Mouse (Mus musculus): Measurements from ENCODE around the gene Dnmbp. TPM values are rescaled to one million over a fixed set of nuclear protein-coding genes. Genes with fewer than 3 reads are reported as not detected.

Dnmbp gene
- polyA plus RNA-seq (2015; fragmentation: Nextera tagmentation; extraction: Ambion mirVana): 25.4 and 28.6 TPM in 2 replicates

- H3K9ac ChIP-seq (replicated peaks; ENCODE audit: low read length): peak within 1 kb of the TSS; percentile 85
- peak within 1 kb of the TSS; percentile 72 for H3K4me2 ChIP-seq (replicated peaks; ENCODE audit: low read depth, low read length)
- H3K27ac ChIP-seq (ENCODE audit: low read length): peak within 1 kb of the TSS; percentile 61; the same call in 1 of the 2 replicates
- H3K9me3 ChIP-seq (ENCODE audit: low read length): no peaks in the 10 kb centered on the region
- ATAC-seq (ENCODE audit: low FRiP score, low TSS enrichment): peak; percentile 94
- H3K36me3 ChIP-seq (ENCODE audit: insufficient read depth, low read length): no peaks in the 10 kb centered on the region
- H3K4me3 ChIP-seq (ENCODE audit: low read length): peak within 1 kb of the TSS; percentile 79
- H3K27me3 ChIP-seq (ENCODE audit: insufficient read depth, low read length): no peaks in the 10 kb centered on the region
- WGBS: 5% methylated on average over 71 of the region's 94 CpGs
- peaks cover 36% of the 10 kb centered on the region for H3K4me1 ChIP-seq (ENCODE audit: insufficient read depth, low read length)
Measured at GRCm38 (mm10) chr19:43939769-43940689, at the start of gene Dnmbp. Dnmbp (minus strand) TSS chr19:43940191.

- peak within 1 kb of the TSS; percentile 34 for H3K4me3 ChIP-seq (ENCODE audit: low read length)
- no peaks in the 10 kb centered on the region for H3K9me3 ChIP-seq (ENCODE audit: low read length)
- WGBS: 15% methylated on average over 30 of the region's 30 CpGs
- ATAC-seq (ENCODE audit: low FRiP score, low TSS enrichment): peak; percentile 84
- H3K27ac ChIP-seq (ENCODE audit: low read length): peak within 1 kb of the TSS; percentile 66
- H3K27me3 ChIP-seq (ENCODE audit: insufficient read depth, low read length): peaks cover 10% of the 10 kb centered on the region; the same call in 1 of the 2 replicates
- H3K36me3 ChIP-seq (ENCODE audit: insufficient read depth, low read length): no peaks in the 10 kb centered on the region
- H3K4me2 ChIP-seq (replicated peaks; ENCODE audit: low read depth, low read length): peak within 1 kb of the TSS; percentile 46
- H3K9ac ChIP-seq (replicated peaks; ENCODE audit: low read length): peak within 1 kb of the TSS; percentile 14
- no peaks in the 10 kb centered on the region; the same call in 1 of the 2 replicates for H3K4me1 ChIP-seq (ENCODE audit: insufficient read depth, low read length)
Measured at GRCm38 (mm10) chr19:43986069-43986794, 46.2 kb upstream of the Dnmbp start, which contains the start of gene Cpn1. Cpn1 (minus strand) TSS chr19:43986556.

DNA sequence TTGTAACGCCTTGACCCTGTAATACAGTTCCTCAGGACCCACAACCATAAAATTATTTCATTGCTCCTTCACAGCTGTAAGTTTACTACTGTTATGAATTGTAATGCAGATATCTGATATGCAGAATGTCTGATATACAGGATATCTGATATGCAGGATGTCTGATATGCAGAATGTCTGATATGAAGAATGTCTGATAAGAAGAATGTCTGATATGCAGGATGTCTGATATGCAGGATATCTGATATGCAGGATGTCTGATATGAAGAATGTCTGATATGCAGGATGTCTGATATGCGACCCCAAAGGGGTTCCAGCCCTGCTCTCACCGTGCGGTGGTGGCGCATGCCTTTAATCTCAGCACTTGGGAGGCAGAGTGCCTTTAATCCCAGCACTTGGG lies 42.0 kb upstream of the Dnmbp start:
- WGBS: 86% methylated on average over 5 of the region's 5 CpGs
- Histone ChIP-seq H3K9me3 (ENCODE audit: low read length) (no peaks in the 10 kb centered on the region), H3K27me3 (ENCODE audit: insufficient read depth, low read length) (peaks cover 9% of the 10 kb centered on the region; the same call in 1 of the 2 replicates), H3K4me3 (ENCODE audit: low read length) (no peak overlapping the region), H3K27ac (ENCODE audit: low read length) (no peak overlapping the region), H3K4me1 (ENCODE audit: insufficient read depth, low read length) (no peaks in the 10 kb centered on the region; the same call in 1 of the 2 replicates), H3K4me2 (replicated peaks; ENCODE audit: low read depth, low read length) (no peak overlapping the region), H3K9ac (replicated peaks; ENCODE audit: low read length) (no peak overlapping the region), H3K36me3 (ENCODE audit: insufficient read depth, low read length) (no peaks in the 10 kb centered on the region)
- no peak for ATAC-seq (ENCODE audit: low FRiP score, low TSS enrichment)

DNA sequence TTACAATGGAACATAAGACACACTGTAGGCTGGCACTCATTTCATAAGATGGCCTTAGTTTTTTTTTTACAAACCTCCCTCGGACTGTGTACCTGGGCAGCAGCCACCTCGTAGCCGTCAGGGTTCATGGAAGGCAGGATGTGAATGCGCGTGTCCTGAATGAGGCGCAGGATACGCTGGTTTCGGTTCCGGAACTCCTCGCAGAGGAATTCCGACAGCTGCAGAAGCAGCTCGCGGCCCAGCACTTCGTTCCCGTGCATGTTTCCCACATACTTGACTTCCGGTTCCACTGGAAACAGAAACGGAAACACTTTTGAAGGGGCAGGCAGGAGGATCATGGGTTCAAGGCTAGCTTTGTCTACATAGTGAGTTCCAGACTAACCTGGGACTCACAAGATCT lies 40.7 kb upstream of the Dnmbp start:
- H3K4me3 ChIP-seq (ENCODE audit: low read length): no peak overlapping the region
- H3K9me3 ChIP-seq (ENCODE audit: low read length): no peaks in the 10 kb centered on the region
- no peak overlapping the region for H3K9ac ChIP-seq (replicated peaks; ENCODE audit: low read length)
- H3K27me3 ChIP-seq (ENCODE audit: insufficient read depth, low read length): 0 out of 2 replicates have a peak, but pooled peaks cover 4% of the 10 kb centered on the region
- 88% methylated on average over 17 of the region's 17 CpGs for WGBS
- ATAC-seq (ENCODE audit: low FRiP score, low TSS enrichment): no peak
- no peaks in the 10 kb centered on the region for H3K4me1 ChIP-seq (ENCODE audit: insufficient read depth, low read length)
- H3K4me2 ChIP-seq (replicated peaks; ENCODE audit: low read depth, low read length): no peak overlapping the region
- H3K27ac ChIP-seq (ENCODE audit: low read length): no peak overlapping the region
- no peaks in the 10 kb centered on the region for H3K36me3 ChIP-seq (ENCODE audit: insufficient read depth, low read length)

- no peak for ATAC-seq (ENCODE audit: low FRiP score, low TSS enrichment)
Measured at GRCm38 (mm10) chr19:43977799-43978198, 37.8 kb upstream of the Dnmbp start.

DNA sequence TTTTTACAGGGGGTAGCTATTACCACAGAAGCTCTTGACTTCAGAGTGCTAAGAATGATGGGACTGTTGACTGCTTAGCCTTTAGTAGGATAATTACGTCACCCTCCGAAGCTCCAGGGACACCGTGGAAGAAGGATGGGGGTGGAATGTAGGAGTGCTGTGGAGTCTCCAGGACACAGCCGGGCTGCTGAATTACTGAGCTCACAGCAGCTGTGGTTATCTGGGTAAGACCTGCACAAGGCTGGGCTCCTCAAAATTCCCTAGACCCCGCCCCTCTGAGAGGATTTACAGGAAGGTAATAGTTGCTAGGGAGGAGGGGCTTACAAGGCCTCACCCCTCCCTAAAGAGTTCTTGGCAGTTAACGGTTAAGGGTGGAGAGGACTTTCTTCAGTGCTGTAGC lies 36.7 kb upstream of the Dnmbp start:
- ATAC-seq (ENCODE audit: low FRiP score, low TSS enrichment): no peak
- 43% methylated on average over 6 of the region's 6 CpGs for WGBS

More at GRCm38 (mm10) chr19:43977799-43978198, 37.8 kb upstream of the Dnmbp start:
- Histone ChIP-seq H3K27ac (ENCODE audit: low read length) (no peak overlapping the region), H3K4me3 (ENCODE audit: low read length) (no peak overlapping the region), H3K27me3 (ENCODE audit: insufficient read depth, low read length) (no peaks in the 10 kb centered on the region), H3K4me1 (ENCODE audit: insufficient read depth, low read length) (no peaks in the 10 kb centered on the region), H3K9ac (replicated peaks; ENCODE audit: low read length) (no peak overlapping the region), H3K4me2 (replicated peaks; ENCODE audit: low read depth, low read length) (no peak overlapping the region), H3K9me3 (ENCODE audit: low read length) (no peaks in the 10 kb centered on the region), H3K36me3 (ENCODE audit: insufficient read depth, low read length) (no peaks in the 10 kb centered on the region)
- 61% methylated on average over 3 of the region's 3 CpGs for WGBS

GRCm38 (mm10) chr19:43974221-43974620 lies 34.2 kb upstream of the Dnmbp start:
- ATAC-seq (ENCODE audit: low FRiP score, low TSS enrichment): no peak
- no peak overlapping the region for H3K4me3 ChIP-seq (ENCODE audit: low read length)
- 87% methylated on average over 6 of the region's 6 CpGs for WGBS
- H3K27ac ChIP-seq (ENCODE audit: low read length): no peak overlapping the region
- H3K27me3 ChIP-seq (ENCODE audit: insufficient read depth, low read length): no peaks in the 10 kb centered on the region
- no peaks in the 10 kb centered on the region for H3K9me3 ChIP-seq (ENCODE audit: low read length)
- no peak overlapping the region for H3K9ac ChIP-seq (replicated peaks; ENCODE audit: low read length)
- no peak overlapping the region for H3K4me2 ChIP-seq (replicated peaks; ENCODE audit: low read depth, low read length)
- H3K36me3 ChIP-seq (ENCODE audit: insufficient read depth, low read length): no peaks in the 10 kb centered on the region
- no peaks in the 10 kb centered on the region for H3K4me1 ChIP-seq (ENCODE audit: insufficient read depth, low read length)

More for the DNA sequence above, 36.7 kb upstream of the Dnmbp start:
- no peak overlapping the region for H3K4me3 ChIP-seq (ENCODE audit: low read length)
- no peak overlapping the region for H3K27ac ChIP-seq (ENCODE audit: low read length)
- no peaks in the 10 kb centered on the region for H3K27me3 ChIP-seq (ENCODE audit: insufficient read depth, low read length)
- no peak overlapping the region for H3K4me2 ChIP-seq (replicated peaks; ENCODE audit: low read depth, low read length)
- no peak overlapping the region for H3K9ac ChIP-seq (replicated peaks; ENCODE audit: low read length)
- H3K36me3 ChIP-seq (ENCODE audit: insufficient read depth, low read length): no peaks in the 10 kb centered on the region
- no peaks in the 10 kb centered on the region for H3K4me1 ChIP-seq (ENCODE audit: insufficient read depth, low read length)
- H3K9me3 ChIP-seq (ENCODE audit: low read length): no peaks in the 10 kb centered on the region

DNA sequence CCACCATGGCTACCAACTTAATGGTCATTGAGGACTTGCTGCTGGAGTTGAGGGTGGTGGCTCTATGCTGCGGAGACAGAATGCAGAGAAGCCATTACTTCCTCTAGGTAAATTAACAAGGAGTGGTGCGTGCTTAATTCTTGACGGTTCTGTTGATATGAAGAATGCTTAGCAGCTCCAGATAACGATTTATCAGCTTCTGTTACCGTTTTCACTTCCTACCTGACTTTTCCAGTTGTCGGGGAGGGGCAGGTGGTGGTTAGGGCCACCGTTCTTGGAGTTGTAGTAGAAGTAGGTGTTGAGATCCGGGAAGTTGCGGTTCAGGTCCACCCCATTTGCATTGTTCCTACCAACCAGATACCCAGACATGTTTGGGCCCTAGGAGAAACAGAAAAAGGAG lies 33.7 kb upstream of the Dnmbp start:
- Histone ChIP-seq H3K4me2 (replicated peaks; ENCODE audit: low read depth, low read length) (no peak overlapping the region), H3K27me3 (ENCODE audit: insufficient read depth, low read length) (no peaks in the 10 kb centered on the region), H3K4me1 (ENCODE audit: insufficient read depth, low read length) (no peaks in the 10 kb centered on the region), H3K4me3 (ENCODE audit: low read length) (no peak overlapping the region), H3K27ac (ENCODE audit: low read length) (no peak overlapping the region), H3K9me3 (ENCODE audit: low read length) (no peaks in the 10 kb centered on the region), H3K9ac (replicated peaks; ENCODE audit: low read length) (no peak overlapping the region), H3K36me3 (ENCODE audit: insufficient read depth, low read length) (no peaks in the 10 kb centered on the region)
- ATAC-seq (ENCODE audit: low FRiP score, low TSS enrichment): no peak
- WGBS: 87% methylated on average over 9 of the region's 9 CpGs

- H3K4me3 ChIP-seq (ENCODE audit: low read length): no peak overlapping the region
- 90% methylated on average over 8 of the region's 8 CpGs for WGBS
- no peak overlapping the region for H3K4me2 ChIP-seq (replicated peaks; ENCODE audit: low read depth, low read length)
- no peak overlapping the region for H3K9ac ChIP-seq (replicated peaks; ENCODE audit: low read length)
- H3K36me3 ChIP-seq (ENCODE audit: insufficient read depth, low read length): no peaks in the 10 kb centered on the region
- H3K9me3 ChIP-seq (ENCODE audit: low read length): no peaks in the 10 kb centered on the region
- no peak overlapping the region for H3K27ac ChIP-seq (ENCODE audit: low read length)
- H3K4me1 ChIP-seq (ENCODE audit: insufficient read depth, low read length): peaks cover 6% of the 10 kb centered on the region; the same call in 1 of the 2 replicates
- ATAC-seq (ENCODE audit: low FRiP score, low TSS enrichment): no peak
- H3K27me3 ChIP-seq (ENCODE audit: insufficient read depth, low read length): no peaks in the 10 kb centered on the region
Measured at GRCm38 (mm10) chr19:43972129-43972528, 32.1 kb upstream of the Dnmbp start.
